Mouse (Mus musculus): ENCODE data around the gene Dnajc24. TPM values are rescaled to one million over a fixed set of nuclear protein-coding genes. Genes with fewer than 3 reads are reported as not detected.

Dnajc24 gene
- 10.5 and 12.0 TPM in 2 replicates for polyA plus RNA-seq (2012; rRNA removed)

DNA sequence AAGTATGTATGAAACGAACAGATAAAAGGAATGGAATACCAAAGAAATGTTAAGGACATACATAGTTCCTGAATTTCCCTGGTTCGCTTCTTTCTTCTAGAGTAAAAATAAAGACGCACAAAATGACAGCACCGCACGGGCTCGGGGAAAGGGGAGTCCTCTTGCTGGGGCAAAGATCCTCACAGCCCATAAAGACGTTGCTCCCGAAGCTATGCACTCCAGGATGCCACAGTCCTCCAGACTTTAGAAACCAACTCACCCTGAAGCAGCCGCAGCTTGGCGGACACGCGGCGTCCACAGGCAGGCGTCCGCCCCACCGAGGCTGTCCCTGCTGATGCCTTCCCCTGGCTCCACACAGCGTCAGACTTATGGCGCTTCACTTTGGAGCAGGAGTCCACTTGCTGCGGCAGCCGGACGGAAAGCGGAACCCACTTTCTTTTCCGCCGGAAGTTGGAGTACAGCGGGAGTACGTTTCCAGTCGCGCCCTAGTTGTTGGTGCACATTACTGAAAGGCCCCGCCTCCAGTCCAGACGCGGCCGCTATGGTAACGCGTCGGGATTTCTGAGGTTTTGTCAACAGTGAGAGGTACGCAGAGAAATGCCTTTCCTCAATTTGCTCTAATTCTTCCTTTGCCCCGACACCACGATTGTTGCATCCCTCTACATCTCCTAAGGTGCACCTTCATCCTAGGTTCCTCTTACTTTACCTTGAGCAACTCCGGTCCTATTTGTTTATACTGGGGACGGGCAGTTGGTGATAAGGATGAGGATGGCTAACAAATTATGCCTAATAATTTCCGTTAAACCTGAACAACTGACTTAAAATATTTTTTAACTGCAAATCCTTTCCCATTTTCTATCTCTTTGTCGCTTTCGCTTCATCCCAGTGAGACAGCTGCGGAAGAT is at the start of gene Dnajc24:
Gene Dnajc24 (minus strand): TSS at position 715 of the 905 bp plus-strand sequence.

Other genes starting within 250 kb of the Dnajc24 start
- gene Elp4, start 99.0 kb downstream of the Dnajc24 start, polyA plus RNA-seq (2012; rRNA removed), result 3.5 and 5.1 TPM in 2 replicates
- gene Immp1l, start 98.9 kb downstream of the Dnajc24 start, polyA plus RNA-seq (2012; rRNA removed), result 22.7 and 25.0 TPM in 2 replicates

Measured in liver, embryonic 18 days (tissue).